Mouse (Mus musculus): Measurements from ENCODE around the gene Frmd4b. TPM values are rescaled to one million over a fixed set of nuclear protein-coding genes. Genes with fewer than 3 reads are reported as not detected.

Gene Frmd4b
- total RNA-seq, 1 experiment from 2014 or later: 21.9 TPM

- no peak for DNase-seq
These were observed 95.9 kb downstream of the Frmd4b start for GRCm38 (mm10) chr6:97521279-97522038.

GRCm38 (mm10) chr6:97520566-97520965 lies 96.8 kb downstream of the Frmd4b start:
- DNase-seq: no peak

- DNase-seq: no peak
These were observed 97.8 kb downstream of the Frmd4b start for GRCm38 (mm10) chr6:97519553-97519952.

- peak; percentile 21 for DNase-seq
These were observed 98.9 kb downstream of the Frmd4b start for GRCm38 (mm10) chr6:97518467-97518866.

GRCm38 (mm10) chr6:97517616-97518235 lies 99.6 kb downstream of the Frmd4b start:
- no peak for DNase-seq

GRCm38 (mm10) chr6:97516941-97517340 lies 100.4 kb downstream of the Frmd4b start:
- no peak for DNase-seq

GRCm38 (mm10) chr6:97510771-97511170 lies 106.6 kb downstream of the Frmd4b start:
- no peak for DNase-seq

- no peak for DNase-seq
These were observed 107.9 kb downstream of the Frmd4b start for GRCm38 (mm10) chr6:97509434-97509833.

GRCm38 (mm10) chr6:97508480-97508879 lies 108.9 kb downstream of the Frmd4b start:
- DNase-seq: no peak

GRCm38 (mm10) chr6:97507893-97508292 lies 109.4 kb downstream of the Frmd4b start:
- DNase-seq: no peak

- DNase-seq: peak; percentile 75
These were observed 111.1 kb downstream of the Frmd4b start for GRCm38 (mm10) chr6:97506141-97506650.

GRCm38 (mm10) chr6:97504673-97505072 lies 112.7 kb downstream of the Frmd4b start:
- no peak for DNase-seq

- no peak for DNase-seq
These were observed 116.3 kb downstream of the Frmd4b start for GRCm38 (mm10) chr6:97501000-97501399.

GRCm38 (mm10) chr6:97500246-97500645 lies 117.1 kb downstream of the Frmd4b start:
- no peak for DNase-seq

GRCm38 (mm10) chr6:97496002-97496401 lies 121.3 kb downstream of the Frmd4b start:
- no peak for DNase-seq

GRCm38 (mm10) chr6:97491065-97491464 lies 126.3 kb downstream of the Frmd4b start:
- DNase-seq: no peak

- peak; percentile 33 for DNase-seq
These were observed 128.5 kb downstream of the Frmd4b start for GRCm38 (mm10) chr6:97488821-97489220.

GRCm38 (mm10) chr6:97488280-97488679 lies 129.1 kb downstream of the Frmd4b start:
- no peak for DNase-seq

GRCm38 (mm10) chr6:97487535-97488081 lies 129.7 kb downstream of the Frmd4b start:
- DNase-seq: peak; percentile 88

GRCm38 (mm10) chr6:97486813-97487361 lies 130.5 kb downstream of the Frmd4b start:
- DNase-seq: no peak

- no peak for DNase-seq
These were observed 131.4 kb downstream of the Frmd4b start for GRCm38 (mm10) chr6:97485886-97486386.

GRCm38 (mm10) chr6:97481912-97482311 lies 135.4 kb downstream of the Frmd4b start:
- peak; percentile 33 for DNase-seq
